Mouse (Mus musculus) c-Kit-positive CD71-negative TER-119-negative erythroid progenitor cells, embryonic 14.5 days (primary cell): ENCODE measurements around the gene Focad.

Experiments used
- DNase-seq: peaks from one replicate; pipeline ENCODE4 v3.0.0-alpha.2; 2013; ENCODE audit warnings: low read depth

Gene Focad

GRCm38 (mm10) chr4:88211200-88211885 lies 116.9 kb downstream of the Focad start:
- no peak for DNase-seq

GRCm38 (mm10) chr4:88213895-88214294 lies 119.5 kb downstream of the Focad start:
- no peak for DNase-seq

GRCm38 (mm10) chr4:88218286-88218685 lies 123.9 kb downstream of the Focad start:
- DNase-seq, result no peak

GRCm38 (mm10) chr4:88218797-88219196 lies 124.4 kb downstream of the Focad start:
- no peak for DNase-seq

GRCm38 (mm10) chr4:88231375-88231774 lies 136.9 kb downstream of the Focad start:
- DNase-seq, result no peak

GRCm38 (mm10) chr4:88235941-88236340 lies 141.5 kb downstream of the Focad start:
- DNase-seq, result no peak

GRCm38 (mm10) chr4:88236926-88237756 lies 142.7 kb downstream of the Focad start:
- DNase-seq, result no peak

- DNase-seq, result no peak
Observed at GRCm38 (mm10) chr4:88238351-88238750, 143.9 kb downstream of the Focad start.

GRCm38 (mm10) chr4:88243834-88244233 lies 149.4 kb downstream of the Focad start:
- DNase-seq, result no peak

- DNase-seq, result no peak
Observed at GRCm38 (mm10) chr4:88245494-88245893, 151.1 kb downstream of the Focad start.

GRCm38 (mm10) chr4:88261349-88261748 lies 166.9 kb downstream of the Focad start:
- no peak for DNase-seq

GRCm38 (mm10) chr4:88264536-88264935 lies 170.1 kb downstream of the Focad start:
- DNase-seq, result no peak

GRCm38 (mm10) chr4:88270408-88271067 lies 176.1 kb downstream of the Focad start:
- DNase-seq, result no peak

GRCm38 (mm10) chr4:88275571-88276041 lies 181.2 kb downstream of the Focad start:
- no peak for DNase-seq

GRCm38 (mm10) chr4:88276058-88276734 lies 181.8 kb downstream of the Focad start:
- no peak for DNase-seq

GRCm38 (mm10) chr4:88278524-88278923 lies 184.1 kb downstream of the Focad start:
- no peak for DNase-seq

- no peak for DNase-seq
Observed at GRCm38 (mm10) chr4:88280536-88280935, 186.1 kb downstream of the Focad start.

- DNase-seq, result no peak
Observed at GRCm38 (mm10) chr4:88295537-88295936, 201.1 kb downstream of the Focad start.

GRCm38 (mm10) chr4:88299551-88299950 lies 205.1 kb downstream of the Focad start:
- no peak for DNase-seq

- DNase-seq, result no peak
Observed at GRCm38 (mm10) chr4:88300832-88301621, 206.6 kb downstream of the Focad start.

- no peak for DNase-seq
Observed at GRCm38 (mm10) chr4:88302291-88302690, 207.9 kb downstream of the Focad start.
